Mouse (Mus musculus): ENCODE data around the gene Elavl3.

GRCm38 (mm10) chr9:22065642-22066041 is 13.8 kb upstream of the Elavl3 start:
- no peak for TF ChIP-seq MAX (IDR thresholded peaks at IDR 0.05)
- no peak for TF ChIP-seq USF1 (IDR thresholded peaks at IDR 0.05; ENCODE audit: low read depth)
- TF ChIP-seq CTCF (IDR thresholded peaks at IDR 0.05; ENCODE audit: control insufficient read depth, insufficient read depth, insufficient read length), result no peak
- TF ChIP-seq MYOD1 (IDR thresholded peaks at IDR 0.05; ENCODE audit: control insufficient read depth, insufficient read length, low read depth), result no peak
- no peak for TF ChIP-seq MYOG (IDR thresholded peaks at IDR 0.05; ENCODE audit: control insufficient read depth, extremely low read depth, insufficient read length)
- no peak for TF ChIP-seq FOSL1 (IDR thresholded peaks at IDR 0.05; ENCODE audit: insufficient read depth, low read length, poor library complexity, severe bottlenecking)

All from C2C12 (cell line).